Mouse (Mus musculus): Measurements from ENCODE around the gene Slitrk3. TPM values are rescaled to one million over a fixed set of nuclear protein-coding genes. Genes with fewer than 3 reads are reported as not detected.
"Not testable (repeated sequence)": the region's sequence is repeated elsewhere in the genome, so short reads cannot be mapped to it uniquely, and the experiment has no call there.

Gene Slitrk3
- polyA plus RNA-seq (2012; rRNA removed): 0.17 and 0.21 TPM in 2 replicates

DNA sequence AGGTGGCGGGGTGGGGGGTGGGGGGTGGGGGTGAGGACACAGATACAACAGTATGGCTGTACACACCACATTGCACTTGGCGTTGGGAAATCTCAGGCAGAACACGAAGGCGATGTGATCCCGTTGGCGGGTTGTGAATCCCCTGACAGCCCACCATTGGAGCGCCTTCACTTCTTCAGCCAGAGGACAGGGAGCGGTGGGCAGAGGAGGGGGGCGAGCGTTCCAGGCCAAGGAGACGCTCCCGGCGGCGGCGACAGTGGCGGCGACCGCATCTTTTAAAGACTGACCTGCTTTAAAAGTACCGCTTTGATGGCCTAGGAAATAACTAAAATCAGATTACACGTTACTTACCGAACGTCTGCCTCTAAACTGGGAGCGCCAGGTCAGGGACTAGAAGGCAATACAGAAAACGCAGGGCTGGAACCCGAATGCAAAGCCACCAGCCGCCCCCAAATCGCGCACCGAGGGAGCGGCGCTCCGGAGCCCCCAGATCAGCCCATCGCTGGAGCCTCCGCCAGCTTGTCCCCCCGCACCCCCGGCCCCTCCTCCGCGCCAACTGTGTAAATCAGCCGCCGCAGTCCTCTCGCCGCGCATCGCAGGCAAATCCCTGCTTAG lies at the start of gene Slitrk3:
TSS of gene Slitrk3 (minus strand) at position 607 of the 615 bp plus-strand sequence.
- DNase-seq (ENCODE audit: low spot score): no peak

DNA sequence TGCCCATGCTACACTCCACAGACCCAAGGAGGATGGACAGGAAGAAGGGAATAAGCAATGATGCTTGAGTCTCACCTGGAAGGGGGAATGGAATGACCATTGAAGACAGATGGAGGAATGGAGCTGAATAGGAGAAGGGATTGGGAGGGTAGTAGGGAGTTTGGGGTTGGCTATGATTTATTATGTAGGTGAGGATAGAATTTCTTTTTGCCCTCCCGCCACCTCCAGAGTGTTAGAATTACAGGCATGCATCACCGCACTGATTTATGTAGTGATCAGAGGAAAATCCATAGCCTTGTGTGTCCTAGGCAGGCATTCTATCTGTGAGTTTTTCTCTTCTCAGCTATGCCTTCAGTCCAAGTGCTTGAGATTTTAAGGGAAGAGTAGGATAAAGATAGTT lies 36.8 kb upstream of the Slitrk3 start:
- not testable (repeated sequence) for DNase-seq (ENCODE audit: low spot score)

- no peak for DNase-seq (ENCODE audit: low spot score)
Measured at GRCm38 (mm10) chr3:73084620-73085019, 27.0 kb upstream of the Slitrk3 start.

DNA sequence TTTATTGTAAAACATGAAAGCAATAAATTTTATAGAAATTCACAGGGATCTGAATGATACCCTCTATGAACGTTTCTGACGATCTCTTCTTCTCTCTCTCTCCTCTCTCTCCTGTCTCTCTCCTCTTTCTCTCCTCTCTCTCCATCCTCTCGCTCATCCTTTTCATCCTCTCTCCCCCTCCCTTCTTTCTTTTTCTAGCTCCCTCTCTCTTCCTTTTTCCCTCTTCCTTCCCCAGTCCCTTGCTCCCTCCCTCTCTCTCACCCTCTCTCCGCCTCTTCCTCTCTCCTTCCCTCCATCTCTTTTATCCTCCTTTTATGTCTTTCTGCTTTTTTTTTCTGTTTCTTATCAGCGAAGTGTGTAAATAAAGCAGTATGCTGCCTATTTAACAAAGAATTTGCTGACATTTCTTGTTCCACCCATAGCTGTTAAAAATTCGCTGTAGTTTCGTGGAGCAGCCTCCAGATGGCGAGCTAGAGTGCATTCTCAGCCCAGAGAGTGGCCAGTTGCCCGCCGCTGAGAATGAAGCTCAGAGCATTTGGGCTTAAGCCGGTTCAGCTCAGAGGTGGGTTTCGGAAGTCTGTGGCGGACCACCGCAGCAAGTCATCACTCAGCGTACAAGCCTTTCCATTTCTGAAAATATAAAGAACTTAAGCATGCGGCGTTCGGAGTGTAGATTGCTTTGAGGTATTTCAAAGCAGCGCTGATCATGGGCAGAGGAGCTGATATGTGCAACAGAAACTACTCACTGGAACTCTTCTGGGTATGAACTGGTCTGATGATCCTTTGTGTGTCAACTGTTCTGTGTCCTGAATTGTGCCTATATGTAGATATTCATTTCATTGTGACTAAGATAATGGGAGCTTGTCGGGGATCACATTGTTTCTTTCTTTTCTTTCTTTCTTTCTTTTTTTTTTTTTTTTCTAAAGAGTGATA lies 8.5 kb upstream of the Slitrk3 start:
- peak; percentile 35 for DNase-seq (ENCODE audit: low spot score)

- DNase-seq (ENCODE audit: low spot score): no peak
Measured at GRCm38 (mm10) chr3:73058190-73058589, 587 bp upstream of the Slitrk3 start.

DNA sequence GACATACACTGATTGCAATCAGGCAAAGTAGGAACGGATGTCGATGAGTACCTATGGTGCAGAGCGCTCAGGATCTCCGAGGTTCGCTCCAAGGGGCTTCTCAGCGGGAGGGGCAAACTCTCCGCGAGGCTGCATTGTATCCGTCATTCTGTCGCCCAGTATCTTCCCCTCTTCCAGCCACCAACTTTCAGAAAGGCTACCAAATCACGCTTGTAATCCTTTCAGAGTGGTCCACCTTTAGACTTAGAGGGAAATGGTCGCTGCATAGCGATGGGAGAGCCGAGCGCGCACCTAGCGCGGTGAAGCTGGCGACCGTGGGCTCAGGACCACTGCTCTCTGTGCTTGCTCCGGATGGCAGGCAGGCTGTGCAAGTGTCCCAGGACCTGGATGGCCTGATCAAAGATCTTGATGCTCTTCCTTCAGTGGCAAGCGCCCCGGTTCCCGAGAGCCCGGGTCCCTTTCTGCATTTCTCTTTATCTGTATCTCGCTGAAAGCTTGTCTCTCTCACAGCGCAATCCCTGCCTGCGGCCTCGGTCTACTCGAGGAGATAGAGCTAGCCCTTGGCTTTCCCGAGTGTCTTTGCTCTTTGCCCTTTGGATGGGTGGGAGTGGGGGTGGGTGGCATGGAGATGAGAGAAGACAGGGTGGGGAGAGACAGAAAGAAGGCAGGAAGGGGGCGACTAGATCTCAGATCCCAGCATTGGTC lies 959 bp downstream of the Slitrk3 start:
- no peak for DNase-seq (ENCODE audit: low spot score)

GRCm38 (mm10) chr3:73056044-73056438 lies 1.6 kb downstream of the Slitrk3 start:
- DNase-seq (ENCODE audit: low spot score): no peak

- DNase-seq (ENCODE audit: low spot score): no peak
Measured at GRCm38 (mm10) chr3:73055399-73056043, 2.1 kb downstream of the Slitrk3 start.

GRCm38 (mm10) chr3:73053451-73053931 lies 4.1 kb downstream of the Slitrk3 start:
- DNase-seq (ENCODE audit: low spot score): no peak

DNA sequence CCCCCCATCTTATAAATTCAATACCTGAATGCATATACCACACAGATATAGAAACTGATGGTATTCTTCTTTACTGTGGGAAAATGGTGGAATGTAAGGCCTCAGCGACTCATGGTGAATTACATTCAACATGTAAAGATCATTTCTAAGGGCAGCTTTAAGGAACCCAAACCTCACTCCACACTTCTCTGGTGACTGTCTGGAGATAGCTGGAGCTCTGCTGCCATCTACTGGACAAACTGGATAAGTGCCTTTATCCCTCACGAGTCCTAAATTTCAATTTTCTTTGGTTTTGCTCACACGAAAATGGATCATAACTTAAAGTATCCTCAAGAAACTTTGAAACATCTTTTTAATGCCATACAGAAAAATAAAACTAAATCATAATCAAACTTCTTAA lies 11.4 kb downstream of the Slitrk3 start:
- DNase-seq (ENCODE audit: low spot score): no peak

GRCm38 (mm10) chr3:73042256-73042655 lies 15.3 kb downstream of the Slitrk3 start:
- no peak for DNase-seq (ENCODE audit: low spot score)

GRCm38 (mm10) chr3:73006045-73006444 lies 51.6 kb downstream of the Slitrk3 start:
- DNase-seq (ENCODE audit: low spot score): no peak

GRCm38 (mm10) chr3:73002933-73003696 lies 54.5 kb downstream of the Slitrk3 start:
- DNase-seq (ENCODE audit: low spot score): no peak

DNA sequence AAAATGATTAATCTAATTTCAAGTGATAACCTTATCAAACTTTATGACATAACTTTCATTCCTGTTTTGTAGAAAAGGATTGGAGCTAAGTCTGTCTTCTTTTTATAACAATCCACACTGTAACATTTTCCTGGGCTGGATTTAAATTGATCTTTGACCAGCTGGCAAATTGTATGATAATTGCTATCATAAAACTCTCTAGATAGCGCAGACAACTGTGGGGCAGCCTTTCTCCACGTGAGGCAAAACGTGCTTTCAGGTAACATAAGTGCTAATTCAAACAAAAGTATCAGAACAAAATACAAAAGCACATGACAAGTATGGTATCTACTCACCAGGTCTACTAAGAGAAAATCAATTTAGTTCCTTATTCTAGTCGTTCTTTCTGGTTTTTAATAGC lies 60.1 kb downstream of the Slitrk3 start:
- no peak for DNase-seq (ENCODE audit: low spot score)

Other genes starting within 250 kb of the Slitrk3 start
- 0.01 TPM in 1 of 2 replicates, not detected in the other for gene Sis, start 89.9 kb downstream of the Slitrk3 start, polyA plus RNA-seq (2012; rRNA removed)